Mouse (Mus musculus) heart, adult 9 months (tissue): Measurements from ENCODE around the gene Mdh1b.

Experiments
- DNase-seq, 2 experiments: peaks; one replicate each; pipeline ENCODE4 v3.0.0; 2022; ENCODE audit warnings: low spot score in 2 of 2

The Mdh1b gene

DNA sequence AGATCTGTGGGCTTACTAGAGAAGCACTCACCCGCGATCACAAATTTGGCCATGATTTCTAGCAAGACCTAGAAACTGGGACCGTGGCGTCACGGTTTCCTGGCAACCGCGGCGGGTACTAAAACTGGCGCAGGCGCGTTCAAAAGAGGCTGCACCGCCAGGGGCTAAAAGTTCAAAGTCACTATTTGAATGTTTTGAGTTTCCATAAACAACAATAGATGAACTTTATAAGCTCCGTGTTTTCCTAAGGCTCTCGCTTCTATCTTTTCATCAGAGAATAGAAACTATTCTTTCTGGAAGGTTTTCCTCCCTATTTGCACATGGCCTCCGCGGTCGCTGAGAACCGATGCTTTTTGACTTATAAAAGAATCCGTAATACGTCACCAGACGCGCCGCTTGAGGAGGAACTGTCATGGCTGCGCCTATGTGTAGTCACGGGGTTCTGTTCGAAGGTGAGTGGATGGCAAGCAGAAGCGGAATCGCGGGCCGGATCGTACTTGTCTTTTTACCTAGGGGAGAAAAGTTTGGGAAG is at the start of gene Mdh1b, which contains the start of gene Fastkd2:
Mdh1b (minus strand) TSS at position 79 of the 532 bp plus-strand sequence.
Fastkd2 (plus strand) TSS at position 375 of the 532 bp plus-strand sequence.
- peak; percentile 90 to 94 for DNase-seq

DNA sequence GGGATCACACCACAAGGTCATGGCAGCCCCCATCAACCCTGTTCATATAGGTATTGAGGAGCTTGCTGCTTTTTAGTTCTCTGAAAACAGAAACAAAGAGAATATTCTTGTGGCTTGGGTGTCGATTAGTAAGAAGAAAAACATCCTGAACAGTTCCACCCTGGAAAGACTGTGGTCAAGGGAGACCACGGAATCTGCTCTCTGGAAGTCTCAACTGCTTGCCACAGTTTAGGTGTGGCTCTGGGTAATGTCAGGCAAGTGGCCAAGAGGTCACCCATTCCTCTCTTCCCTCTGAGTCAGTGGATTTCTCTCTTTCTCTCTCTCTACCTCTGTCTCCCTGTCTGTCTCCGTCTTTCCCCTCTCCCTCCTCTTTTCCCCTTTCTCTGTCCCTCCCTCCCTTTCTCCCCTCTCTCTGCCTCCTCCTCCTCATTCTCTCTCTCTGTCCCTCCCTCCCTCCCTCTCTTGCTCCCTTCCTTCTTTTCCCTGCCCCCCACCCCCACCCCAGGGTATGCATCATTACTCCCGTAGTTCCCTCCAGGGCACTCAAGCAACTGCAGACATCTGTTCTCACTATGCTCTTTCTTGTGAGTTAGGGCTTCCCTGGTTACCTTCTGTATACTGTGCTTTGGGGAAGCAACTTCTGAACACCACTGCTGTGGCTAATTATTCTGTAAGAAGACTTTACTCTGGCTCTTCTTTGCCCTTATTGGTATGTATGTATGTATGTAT is 46.9 kb upstream of the Mdh1b start:
- DNase-seq, result no peak

DNA sequence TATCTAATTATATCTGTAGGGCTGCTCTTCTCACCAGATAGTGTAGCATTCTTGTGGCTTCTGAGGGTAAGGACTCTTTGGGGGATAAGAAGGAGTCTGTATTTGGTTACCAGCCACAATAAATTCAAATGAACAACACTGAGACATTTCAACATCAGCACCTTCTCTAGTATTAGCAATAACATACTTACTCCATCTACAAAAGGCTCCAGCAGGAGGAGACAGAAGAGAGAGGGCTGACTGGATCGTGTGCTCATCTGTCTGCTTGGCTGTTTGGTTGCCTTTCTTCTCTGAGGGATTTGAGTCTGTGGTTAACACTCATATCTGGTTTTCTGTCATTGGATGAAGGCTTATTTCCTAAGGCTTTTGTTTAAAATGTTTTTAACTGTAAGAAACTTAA is 46.3 kb upstream of the Mdh1b start:
- DNase-seq, result no peak

DNA sequence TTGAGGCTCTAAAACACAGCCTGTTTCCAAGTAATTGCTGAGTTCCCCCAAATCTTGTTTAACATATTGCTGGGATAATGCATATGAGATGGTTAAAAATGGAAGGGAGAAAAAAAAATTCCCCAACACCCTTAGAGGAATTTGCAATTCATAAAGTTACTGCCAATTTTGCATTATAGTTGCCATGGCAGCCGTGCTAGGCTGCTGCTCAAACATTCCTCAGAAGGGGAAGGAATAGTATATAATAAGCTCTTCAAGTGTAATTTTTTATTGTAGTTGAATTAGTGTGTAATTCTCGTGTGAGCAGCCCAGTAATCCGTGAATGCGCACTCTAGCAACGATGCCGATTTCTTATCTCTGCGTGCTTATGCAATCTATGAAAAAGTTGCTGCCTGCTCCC is 40.2 kb upstream of the Mdh1b start:
- DNase-seq, result no peak

DNA sequence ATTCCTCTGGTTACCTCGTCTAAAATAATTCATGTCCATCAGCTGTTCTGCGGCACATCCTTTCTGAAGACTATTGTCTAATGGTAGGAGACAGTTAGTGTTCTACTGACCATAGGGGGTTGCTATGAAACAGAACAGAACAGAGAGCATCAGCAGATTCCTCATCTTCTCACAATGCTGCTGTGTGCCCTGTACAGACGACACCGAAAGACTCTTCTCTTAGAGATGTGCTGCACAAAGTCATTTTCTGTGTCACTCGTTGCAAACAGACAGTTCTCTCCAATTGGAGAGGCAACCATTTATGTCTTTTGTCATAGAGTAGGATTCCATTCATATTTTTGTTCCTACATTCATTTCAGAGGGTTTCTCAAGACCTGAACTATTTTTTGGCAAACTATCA is 39.0 kb upstream of the Mdh1b start, which contains the start of gene 4933402D24Rik:
4933402D24Rik (minus strand) TSS at position 101 of the 400 bp plus-strand sequence.
- no peak for DNase-seq

DNA sequence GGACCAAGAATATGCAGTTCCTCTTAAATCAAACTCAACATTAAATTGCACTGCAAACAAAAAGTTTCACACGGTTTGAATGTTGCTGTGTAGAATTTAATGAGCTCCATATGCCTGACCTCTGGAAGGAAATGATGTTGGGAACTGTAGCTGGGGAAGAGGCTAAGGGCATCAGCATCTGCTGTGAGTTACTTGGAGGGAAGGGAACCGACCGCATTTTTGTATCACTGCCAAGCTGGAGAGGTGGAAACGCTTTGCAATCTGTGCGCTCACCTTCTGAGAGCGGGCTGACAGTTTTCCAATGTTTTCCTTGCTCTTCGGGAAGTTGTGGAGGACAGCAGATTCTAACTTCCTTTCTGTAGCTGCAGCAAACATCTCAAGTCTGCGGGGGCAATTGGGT is 38.0 kb upstream of the Mdh1b start:
- DNase-seq, result no peak

DNA sequence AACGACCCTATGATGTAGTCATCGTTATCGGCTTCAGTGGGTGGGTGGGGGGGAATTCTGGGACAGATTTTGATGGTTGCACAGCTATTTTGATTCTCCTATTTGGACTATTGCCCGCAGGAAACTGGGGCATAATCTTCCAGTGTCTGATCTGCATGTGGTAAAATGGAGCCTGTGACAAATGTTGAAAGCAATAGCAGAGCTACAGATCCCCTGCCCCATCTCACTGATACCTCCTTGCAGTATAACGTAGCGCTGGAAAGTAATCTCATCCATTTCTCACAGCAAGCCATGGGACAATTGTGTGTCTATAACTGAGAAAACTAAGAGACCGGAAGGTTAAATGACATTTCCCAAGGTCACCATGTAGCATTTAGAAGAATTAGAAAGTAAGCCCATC is 34.3 kb upstream of the Mdh1b start:
- DNase-seq, result no peak

DNA sequence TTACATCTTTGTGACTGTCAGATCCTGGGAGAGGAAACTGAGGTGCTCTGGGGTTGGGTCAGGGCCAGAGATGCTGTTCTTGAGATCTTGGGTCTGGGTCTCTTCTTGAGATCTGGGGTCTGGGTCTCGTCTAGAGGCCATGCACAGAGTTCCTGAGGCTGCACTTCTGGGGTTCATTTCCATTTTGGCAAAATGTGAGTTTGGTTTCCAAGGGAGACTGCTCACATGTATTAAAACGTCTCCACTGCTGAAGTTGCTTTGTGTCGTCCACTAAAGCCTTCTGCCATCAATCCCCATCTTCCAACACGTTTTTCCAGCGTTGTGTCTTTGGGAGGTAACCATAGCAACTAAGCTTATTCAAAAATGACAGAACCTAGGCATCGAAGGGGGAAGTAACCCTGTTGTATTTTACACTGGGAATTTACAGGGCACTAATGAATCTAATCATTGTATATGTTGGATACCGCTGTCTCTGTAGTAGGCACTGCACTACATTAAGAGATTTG is 33.8 kb upstream of the Mdh1b start:
- DNase-seq, result no peak

DNA sequence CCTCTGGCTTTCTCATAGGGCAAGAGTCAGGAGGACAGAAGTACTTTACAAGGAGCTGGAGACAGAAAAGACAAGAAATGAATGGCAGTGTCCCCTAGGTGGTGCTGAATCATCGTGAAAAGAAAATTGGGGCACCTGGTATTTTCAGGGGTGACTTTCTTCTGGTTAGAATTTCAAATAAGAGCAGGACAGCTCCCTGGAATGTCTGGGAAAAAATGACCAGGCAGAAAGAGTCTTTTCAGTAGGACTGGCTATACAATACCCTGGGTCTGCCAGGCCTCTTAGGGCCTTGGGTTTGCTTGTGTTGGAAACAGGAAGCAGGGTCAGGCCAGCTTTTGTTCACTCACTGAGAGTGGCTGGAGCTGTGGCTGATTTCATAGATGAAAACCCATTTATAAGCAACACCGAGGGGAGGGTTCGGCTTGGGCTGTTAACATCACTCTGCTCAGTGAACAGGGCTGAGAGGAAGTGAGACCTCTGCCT is 33.1 kb upstream of the Mdh1b start:
- DNase-seq, result peak; percentile 7 to 19

DNA sequence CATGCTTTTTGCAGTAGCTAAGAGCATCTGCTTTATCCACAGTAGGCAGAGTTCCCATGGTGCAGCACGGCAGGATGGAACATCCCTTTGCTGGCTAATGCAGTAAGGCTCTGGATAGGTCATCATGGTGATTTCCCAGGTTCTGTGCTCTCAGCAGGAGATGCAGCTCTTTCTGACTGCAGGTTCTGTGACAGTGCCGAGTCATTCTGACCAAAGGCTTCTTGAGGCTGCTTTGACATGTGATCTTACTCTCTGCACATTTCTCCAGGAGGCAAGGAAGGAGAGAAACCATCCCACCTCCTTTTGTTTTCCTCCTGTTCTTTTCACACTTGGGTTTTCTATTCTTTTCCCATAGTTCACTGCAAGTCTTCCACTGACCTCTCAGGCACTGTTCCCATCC is 25.9 kb upstream of the Mdh1b start:
- no peak for DNase-seq

DNA sequence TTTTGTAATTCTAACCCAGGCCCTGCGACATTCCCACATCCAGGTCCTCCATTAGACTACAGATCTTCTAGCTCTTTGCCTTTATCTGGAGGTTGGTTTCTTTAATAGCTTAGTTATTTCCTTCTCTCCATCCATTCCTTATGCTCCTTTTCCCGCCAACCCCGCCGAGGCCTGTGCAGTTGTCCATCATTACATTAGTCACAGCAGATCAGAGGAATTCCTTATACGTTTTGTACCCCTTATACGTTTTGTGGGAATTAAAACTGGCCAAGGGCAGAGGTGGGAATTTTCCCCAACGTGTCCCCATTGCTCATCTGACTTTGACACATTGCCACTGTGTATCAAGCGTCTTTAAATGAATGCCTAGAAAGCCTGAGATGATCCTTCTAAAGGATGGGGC is 322 bp downstream of the Mdh1b start:
- DNase-seq, result no peak

DNA sequence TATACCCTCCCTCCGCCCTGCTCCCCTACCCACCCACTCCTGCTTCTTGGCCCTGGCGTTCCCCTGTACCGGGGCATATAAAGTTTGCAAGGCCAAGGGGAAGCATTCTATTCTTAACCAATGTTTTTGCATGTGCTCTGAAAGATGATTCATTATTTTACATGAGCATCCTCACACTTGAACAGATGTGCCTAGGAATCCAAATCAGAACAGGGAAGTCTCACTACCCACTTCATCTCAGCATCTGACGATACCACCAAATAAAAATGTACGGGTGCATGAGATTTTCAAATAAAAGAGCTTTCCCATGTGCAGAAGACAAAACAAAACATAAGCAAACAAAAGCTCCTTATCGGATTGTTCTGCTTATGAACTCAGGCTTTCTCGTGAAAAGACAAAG is 10.0 kb downstream of the Mdh1b start:
- no peak for DNase-seq

DNA sequence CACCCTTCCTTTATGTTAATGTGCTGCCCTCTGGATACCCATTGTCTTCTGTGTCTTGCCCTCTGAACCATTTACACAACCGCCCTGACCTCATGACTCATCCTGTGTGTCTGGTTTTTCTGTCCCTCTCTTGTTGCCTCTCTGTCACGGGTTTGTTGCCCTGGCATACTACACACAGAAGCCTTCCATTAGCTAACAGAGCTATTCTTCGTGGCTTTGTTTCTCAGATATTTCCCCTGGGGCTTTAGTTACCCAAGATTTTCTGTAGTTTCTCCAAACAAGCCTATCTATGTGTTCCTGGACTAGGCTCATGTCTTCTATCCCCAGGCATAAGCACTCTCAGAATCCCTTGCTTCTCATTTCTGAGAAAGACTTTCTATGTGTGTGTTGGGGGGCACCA is 21.2 kb downstream of the Mdh1b start:
- no peak for DNase-seq

DNA sequence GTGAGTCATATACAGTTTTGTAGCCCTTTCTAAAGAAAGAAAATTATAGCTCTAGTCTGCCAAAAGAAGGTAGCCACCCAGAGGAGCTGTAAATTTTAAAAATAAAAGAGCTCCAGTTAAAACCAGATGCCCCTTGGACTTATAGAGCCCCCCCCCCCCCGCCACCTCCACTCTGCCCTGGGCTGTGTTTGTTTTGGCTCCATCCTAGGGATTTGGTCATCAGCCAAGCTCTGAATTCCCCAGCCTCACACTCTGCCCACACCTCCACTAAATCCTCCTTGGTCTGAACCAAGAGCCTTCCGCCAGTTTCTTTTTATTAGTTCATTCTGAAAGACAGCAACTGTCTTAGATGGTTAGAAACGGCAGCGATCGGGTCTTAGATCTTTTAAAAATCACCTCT is 24.4 kb downstream of the Mdh1b start:
- no peak for DNase-seq

DNA sequence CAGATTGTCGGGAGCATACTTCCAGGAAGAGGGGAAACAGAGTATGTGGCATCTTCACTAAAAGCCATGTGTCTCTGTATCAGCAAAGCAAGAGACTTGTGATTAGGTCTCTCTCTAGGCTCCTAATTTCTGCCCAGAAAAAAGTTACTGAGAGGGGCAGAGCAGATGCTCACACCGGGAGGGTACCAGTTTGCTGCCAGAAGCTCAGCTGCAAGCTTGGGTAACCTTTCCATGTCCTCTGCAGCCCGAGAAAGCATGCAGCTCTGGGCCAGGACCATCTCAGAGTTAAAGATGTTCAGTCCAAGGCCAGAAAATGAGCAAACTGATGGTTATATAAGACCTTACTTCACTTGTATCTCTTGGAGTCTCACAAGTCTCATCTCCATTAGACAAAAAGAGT is 33.3 kb downstream of the Mdh1b start:
- no peak for DNase-seq

DNA sequence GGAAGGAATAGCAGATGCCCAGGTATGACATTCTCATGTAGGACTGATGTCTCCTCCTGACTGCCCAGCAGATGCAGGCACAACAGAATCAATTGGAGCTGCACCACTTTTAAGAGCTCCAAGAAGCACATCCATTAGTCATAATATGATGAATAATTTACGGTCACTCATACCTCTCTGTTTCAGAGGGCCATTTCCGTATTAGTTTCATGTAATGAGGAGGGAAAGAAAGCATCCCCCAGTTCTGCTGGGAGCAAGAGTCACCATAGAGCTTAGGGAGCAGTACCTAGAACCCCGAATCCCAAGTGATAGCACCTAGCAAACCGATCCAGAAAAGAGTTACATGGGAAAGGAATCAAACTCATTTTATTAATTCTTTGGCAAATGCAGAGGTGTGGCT is 43.3 kb downstream of the Mdh1b start, which contains the start of gene Dytn:
Dytn (minus strand) TSS at position 101 of the 400 bp plus-strand sequence.
- no peak for DNase-seq

DNA sequence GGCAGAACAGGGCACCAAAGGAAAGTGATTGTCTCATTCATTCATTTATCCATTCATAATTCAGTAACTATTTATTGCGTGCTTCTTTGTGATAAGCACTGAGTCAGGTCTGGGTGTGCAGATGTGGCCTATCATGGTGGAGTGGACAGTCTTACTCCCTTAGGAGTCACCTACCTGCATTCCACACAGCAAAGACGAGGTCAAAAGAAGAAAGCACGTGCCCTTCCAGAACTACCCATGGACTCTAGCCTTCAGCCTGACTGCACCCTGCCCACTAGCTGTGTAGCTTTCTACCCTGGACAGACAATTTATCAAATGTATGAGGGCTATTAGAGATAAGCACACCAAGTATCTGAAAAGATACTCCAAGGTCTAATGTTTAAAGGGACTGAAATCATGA is 54.1 kb downstream of the Mdh1b start:
- no peak for DNase-seq

DNA sequence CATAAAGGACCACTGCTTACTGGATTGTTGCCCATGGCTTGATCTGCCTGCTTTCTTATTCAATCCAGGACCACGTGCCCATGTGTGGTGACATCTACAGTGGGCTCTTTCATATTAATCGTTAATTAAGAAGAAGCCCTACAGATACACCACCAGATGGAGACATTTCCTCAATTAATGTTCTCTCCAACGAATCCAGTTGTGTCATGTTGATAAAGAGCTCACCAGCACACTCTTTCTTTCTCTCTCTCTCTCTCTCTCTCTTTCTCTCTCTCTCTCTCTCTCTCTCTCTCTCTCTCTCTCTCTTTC is 61.3 kb downstream of the Mdh1b start:
- peak in 1 of 2 experiments; percentile 3 for DNase-seq

DNA sequence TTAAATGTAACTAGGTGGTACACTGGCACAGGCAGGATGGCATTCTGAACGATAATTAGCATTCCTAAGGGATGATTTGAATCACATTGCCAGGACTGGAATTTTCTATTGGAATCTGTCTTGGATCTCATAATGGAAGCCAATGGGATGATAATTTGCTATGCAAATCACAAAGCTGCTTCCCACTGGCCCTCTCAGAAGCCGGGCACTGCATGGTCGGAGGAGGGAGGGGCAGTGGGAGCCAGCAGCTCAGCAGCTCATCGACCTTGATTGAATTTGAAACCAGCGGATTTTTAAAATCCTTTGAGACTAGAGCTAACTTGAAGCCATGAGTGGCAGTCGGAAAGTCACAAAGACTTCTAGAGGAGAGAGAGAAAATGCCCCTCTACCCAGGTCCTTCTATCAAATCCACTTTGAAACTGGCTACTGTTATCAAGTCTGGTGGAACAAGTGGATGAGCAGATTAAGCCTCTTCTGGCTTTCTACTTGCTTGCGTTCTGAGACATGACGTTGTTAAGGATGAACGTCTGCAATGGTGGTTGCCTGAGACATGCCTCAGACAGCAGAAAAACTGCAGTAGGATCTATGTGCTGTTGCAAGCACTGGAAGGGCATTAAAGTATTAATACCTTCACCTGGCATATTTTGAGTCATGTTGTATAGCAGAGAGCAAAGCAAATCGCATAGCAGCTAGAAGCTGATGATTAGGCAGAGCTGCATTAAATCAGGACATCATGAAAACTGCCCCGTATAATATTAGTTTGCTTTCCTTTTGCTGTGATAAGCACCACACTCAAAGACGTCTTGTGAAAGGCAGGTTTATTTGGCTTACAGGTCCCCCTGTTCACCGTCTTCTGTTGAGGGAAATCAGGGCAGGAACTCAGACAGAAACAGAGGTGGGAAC is 61.9 kb downstream of the Mdh1b start:
- DNase-seq, result no peak

DNA sequence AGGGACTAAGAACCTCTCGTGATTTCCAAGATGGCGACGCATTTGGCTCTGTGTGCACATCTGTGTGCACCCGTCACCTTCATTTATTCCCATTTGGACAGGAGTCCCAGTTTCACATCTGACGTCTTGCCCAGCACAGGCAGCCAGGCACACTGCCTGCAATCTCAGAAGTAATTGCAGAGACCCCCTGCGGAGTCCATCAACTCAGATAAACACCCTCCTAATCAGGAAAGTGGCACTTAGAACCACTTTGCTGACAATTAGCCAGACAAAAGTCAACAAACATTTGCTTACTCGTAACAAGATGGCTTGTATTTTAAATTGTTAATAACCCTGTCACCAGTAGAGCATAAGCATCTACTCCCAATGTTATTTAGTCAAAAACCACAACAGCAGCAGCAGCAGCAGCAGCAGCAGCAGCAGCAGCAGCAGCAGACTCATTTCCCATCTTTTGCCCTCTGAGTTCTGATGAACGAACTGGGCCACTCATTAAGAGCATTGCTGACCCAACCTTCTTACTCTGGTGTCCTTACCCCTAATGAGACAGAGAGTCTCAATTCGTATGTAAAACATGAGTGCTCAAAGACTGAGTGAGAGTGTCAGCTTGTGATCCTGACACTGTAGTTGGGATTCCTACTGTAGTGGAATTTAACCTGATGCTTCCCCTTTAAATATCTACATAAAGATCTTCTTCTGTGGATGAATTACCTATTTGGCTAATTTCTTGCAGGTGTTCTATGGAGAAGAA is 62.7 kb downstream of the Mdh1b start:
- DNase-seq, result no peak

DNA sequence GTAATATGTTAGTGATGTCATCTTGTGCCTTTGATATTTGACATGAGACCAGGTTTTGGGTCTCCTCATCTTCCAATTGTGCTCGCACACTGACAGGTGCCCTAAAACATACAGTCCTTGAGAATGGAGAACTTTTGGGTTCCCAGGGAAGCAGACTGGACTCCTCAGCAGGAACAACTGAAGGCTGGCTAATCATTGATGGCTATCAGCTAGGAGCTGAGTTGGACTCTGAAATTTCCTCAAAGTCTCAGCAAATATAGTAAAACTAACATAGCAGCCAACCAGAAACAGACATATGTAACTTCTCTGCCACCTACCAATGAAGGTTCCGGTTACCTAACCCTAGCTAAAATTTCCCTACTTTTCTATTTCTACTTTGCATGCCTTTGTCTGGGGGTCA is 64.0 kb downstream of the Mdh1b start:
- no peak for DNase-seq

DNA sequence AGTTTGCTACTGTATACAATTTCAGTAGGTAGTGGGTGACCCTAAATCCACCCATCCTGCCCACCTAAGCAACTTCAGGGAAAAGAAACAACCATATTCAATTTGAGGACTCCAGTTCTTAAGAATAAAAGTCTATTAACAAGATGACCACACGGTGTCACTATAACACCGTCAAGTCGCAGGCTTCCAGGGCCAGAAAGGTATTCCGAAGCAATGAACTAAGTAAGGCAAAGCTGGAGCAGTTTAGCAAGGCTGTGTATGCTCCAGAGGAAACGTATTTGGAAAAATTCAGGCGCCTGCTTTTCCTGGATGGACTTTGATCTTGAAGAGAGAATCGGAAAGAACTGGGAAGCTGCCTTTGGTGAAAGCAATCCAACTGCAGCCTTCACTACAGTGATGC is 70.5 kb downstream of the Mdh1b start:
- DNase-seq, result peak; percentile 4 to 6
